Mouse (Mus musculus) kidney, postnatal 0 days (tissue): ENCODE data around the gene Bag6. TPM values are rescaled to one million over a fixed set of nuclear protein-coding genes. Genes with fewer than 3 reads are reported as not detected.

Source experiments
- ATAC-seq: fragments of 200-750 bp; cut with Nextera tagmentation; replicated peaks from 2 replicates; pipeline ENCODE4 v1.8.0; 2017; ENCODE audit warnings: low read depth, moderate number of reproducible peaks, moderate TSS enrichment, moderate library complexity; ENCODE audit not compliant: low FRiP score
- DNase-seq: peaks from one replicate; pipeline ENCODE4 v3.0.0-alpha.2; 2016; ENCODE audit warnings: low spot score
- H3K27ac ChIP-seq: fragments of 300-500 bp; sonication (generic); 2 replicates; pipeline ENCODE4 v1.5.1; 2014; ENCODE audit warnings: mild to moderate bottlenecking
- H3K27me3 ChIP-seq: fragments of 300-500 bp; sonication (generic); 2 replicates; pipeline ENCODE4 v1.6.1; 2014; ENCODE audit warnings: low read length, mixed read lengths; ENCODE audit not compliant: insufficient read depth
- H3K36me3 ChIP-seq: fragments of 300-500 bp; sonication (generic); 2 replicates; pipeline ENCODE4 v1.6.1; 2014; ENCODE audit warnings: low read length, mixed read lengths; ENCODE audit not compliant: insufficient read depth
- H3K4me1 ChIP-seq: fragments of 300-500 bp; sonication (generic); replicated peaks from 2 replicates; pipeline ENCODE4 v1.6.1; 2014; ENCODE audit warnings: antibody characterized with exemption, low read length, mixed read lengths; ENCODE audit not compliant: insufficient read depth
- H3K4me2 ChIP-seq: fragments of 300-500 bp; sonication (generic); 2 replicates; pipeline ENCODE4 v1.6.1; 2014; ENCODE audit warnings: mild to moderate bottlenecking, low read length, moderate library complexity, mixed read lengths
- H3K4me3 ChIP-seq: fragments of 300-500 bp; sonication (generic); replicated peaks from 2 replicates; pipeline ENCODE4 v1.5.1; 2014; ENCODE audit warnings: low read depth, low read length
- H3K9ac ChIP-seq: fragments of 300-500 bp; sonication (generic); 2 replicates; pipeline ENCODE4 v1.6.1; 2014; ENCODE audit warnings: low read depth, low read length
- H3K9me3 ChIP-seq: fragments of 300-500 bp; sonication (generic); replicated peaks from 2 replicates; pipeline ENCODE4 v1.6.1; 2016; ENCODE audit warnings: low read length, inconsistent platforms, mixed read lengths
- CTCF ChIP-seq: IDR thresholded peaks from 2 replicates; pipeline ENCODE4 v1.5.1; 2016; ENCODE audit warnings: antibody characterized with exemption, low read depth, mild to moderate bottlenecking, moderate library complexity
- WGBS: fragments of 180-500 bp; shearing (Covaris S2); extraction: QIAGEN DNeasy Blood & Tissue Kit; methylation state at CpG from one replicate; pipeline ENCODE4 v1.1.7; 2014; 5-methylcytosine and 5-hydroxymethylcytosine counted together
- polyA plus RNA-seq: library from polyadenylated mRNA; unstranded; fragments of >200 nt; fragmentation: Nextera tagmentation; extraction: Ambion mirVana; gene quantifications from 2 replicates; pipeline ENCODE4 v1.2.1, GENCODE M21; 2015

Gene Bag6
- polyA plus RNA-seq, 1 experiment from 2014 or later: 50.2 TPM

- H3K27ac ChIP-seq: no peak overlapping the region
- peaks cover 7% of the 10 kb centered on the region; the same call in 1 of the 2 replicates for H3K4me1 ChIP-seq
- no peak for TF ChIP-seq CTCF
- 80% methylated on average over 14 of the region's 14 CpGs for WGBS
- peak; percentile 41 for DNase-seq
- H3K4me3 ChIP-seq: no peak overlapping the region
- ATAC-seq: no peak
- H3K36me3 ChIP-seq: peaks cover 29% of the 10 kb centered on the region; the same call in 1 of the 2 replicates
- no peak overlapping the region for H3K9ac ChIP-seq
- no peak overlapping the region for H3K4me2 ChIP-seq
- H3K9me3 ChIP-seq: no peaks in the 10 kb centered on the region
- no peaks in the 10 kb centered on the region for H3K27me3 ChIP-seq
These were observed 42.4 kb upstream of the Bag6 start for GRCm38 (mm10) chr17:35092403-35093198.

DNA sequence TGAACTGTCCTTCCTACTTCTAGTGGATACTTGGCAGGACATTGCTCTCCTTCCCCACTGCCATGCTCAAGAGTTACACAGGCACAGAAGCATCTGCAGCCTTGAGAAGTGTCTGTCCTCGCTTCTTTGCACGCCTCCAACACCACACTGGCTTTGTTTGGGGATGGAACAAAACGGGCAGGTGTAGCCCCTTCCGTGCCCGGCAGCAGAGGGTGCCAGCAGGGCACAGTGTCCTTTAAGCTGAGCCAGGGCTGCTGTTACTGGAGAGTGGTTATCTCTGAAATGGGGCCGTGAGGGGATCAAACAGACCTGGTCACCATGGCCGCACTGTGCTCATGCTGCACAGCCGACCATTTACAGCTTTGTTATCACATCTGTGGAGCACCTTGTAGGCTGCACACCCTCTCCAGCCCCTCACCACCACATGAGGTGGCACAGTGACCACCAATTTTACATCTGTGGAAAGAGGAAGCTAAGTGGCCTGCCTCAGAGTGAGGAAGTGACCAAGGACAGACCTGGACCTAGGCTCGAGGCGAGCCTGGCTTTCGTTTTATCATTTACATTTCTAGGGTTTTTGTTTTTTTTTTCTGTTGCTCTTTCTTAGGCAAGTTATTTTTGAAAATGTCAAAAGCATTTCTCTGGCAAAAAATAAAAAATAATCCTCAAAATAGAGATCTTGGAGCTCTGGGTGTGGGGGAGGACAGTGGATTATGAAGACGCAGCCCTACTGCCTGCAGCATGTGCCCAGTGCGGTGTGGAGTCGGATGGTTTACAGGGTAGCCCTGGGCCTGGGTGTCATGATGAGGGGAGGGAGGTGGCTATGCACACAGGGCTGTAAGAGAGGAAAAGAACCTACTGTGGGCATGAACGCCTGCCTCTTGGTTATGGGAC, 40.3 kb upstream of the Bag6 start:
- H3K9me3 ChIP-seq: no peaks in the 10 kb centered on the region
- peaks cover 7% of the 10 kb centered on the region; the same call in 1 of the 2 replicates for H3K4me1 ChIP-seq
- H3K9ac ChIP-seq: no peak overlapping the region
- no peak for TF ChIP-seq CTCF
- no peak overlapping the region for H3K4me2 ChIP-seq
- no peak for ATAC-seq
- DNase-seq: no peak
- 88% methylated on average over 15 of the region's 15 CpGs for WGBS
- H3K4me3 ChIP-seq: no peak overlapping the region
- no peak overlapping the region for H3K27ac ChIP-seq
- no peaks in the 10 kb centered on the region for H3K27me3 ChIP-seq
- peaks cover 48% of the 10 kb centered on the region for H3K36me3 ChIP-seq

- Histone ChIP-seq H3K9me3 (no peaks in the 10 kb centered on the region), H3K4me2 (no peak overlapping the region), H3K36me3 (peaks cover 64% of the 10 kb centered on the region), H3K4me1 (peaks cover 9% of the 10 kb centered on the region; the same call in 1 of the 2 replicates), H3K9ac (no peak overlapping the region), H3K27me3 (no peaks in the 10 kb centered on the region), H3K27ac (no peak overlapping the region), H3K4me3 (no peak overlapping the region)
- no peak for TF ChIP-seq CTCF
- DNase-seq (no peak), ATAC-seq (no peak)
- WGBS: 87% methylated on average over 12 of the region's 12 CpGs
These were observed 38.4 kb upstream of the Bag6 start for GRCm38 (mm10) chr17:35096597-35096996.

- ATAC-seq (no peak), DNase-seq (no peak)
- 71% methylated on average over 12 of the region's 12 CpGs for WGBS
These were observed 37.8 kb upstream of the Bag6 start for GRCm38 (mm10) chr17:35097164-35097655.

DNA sequence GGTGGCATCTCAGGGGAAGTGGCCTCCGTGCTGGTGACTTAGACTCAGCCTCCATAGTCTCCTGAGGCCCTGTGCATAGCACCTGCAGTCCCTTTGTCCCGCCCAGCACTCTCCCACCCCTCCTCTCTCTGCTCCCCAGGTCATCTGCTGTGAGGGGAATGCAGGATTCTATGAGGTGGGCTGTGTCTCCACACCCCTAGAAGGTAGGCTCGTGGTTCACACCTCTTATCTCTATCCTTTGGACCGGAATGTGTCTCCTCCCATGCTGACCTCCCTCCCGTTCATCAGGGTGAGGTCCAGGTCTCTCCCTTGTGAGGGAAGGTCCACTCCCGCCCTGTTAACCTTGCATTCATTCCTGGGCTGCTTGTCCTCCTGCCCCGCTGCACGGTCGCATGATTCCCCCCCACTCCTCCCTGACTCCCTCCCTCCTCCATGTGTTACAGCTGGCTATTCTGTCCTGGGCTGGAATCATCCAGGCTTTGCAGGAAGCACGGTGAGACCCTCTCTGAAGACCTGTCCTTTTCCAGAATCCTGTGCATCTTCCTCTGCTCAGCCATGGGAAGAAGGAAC, 34.7 kb upstream of the Bag6 start:
- DNase-seq (peak; percentile 36), ATAC-seq (peak; percentile 47)
- 42% methylated on average over 10 of the region's 10 CpGs for WGBS
- H3K9me3 ChIP-seq: no peaks in the 10 kb centered on the region
- H3K4me1 ChIP-seq: peaks cover 9% of the 10 kb centered on the region; the same call in 1 of the 2 replicates
- no peak for TF ChIP-seq CTCF
- H3K27ac ChIP-seq: peak overlapping the region; percentile 13; the same call in 1 of the 2 replicates
- no peak overlapping the region for H3K4me3 ChIP-seq
- no peak overlapping the region for H3K9ac ChIP-seq
- H3K4me2 ChIP-seq: no peak overlapping the region
- no peaks in the 10 kb centered on the region for H3K27me3 ChIP-seq
- peaks cover 61% of the 10 kb centered on the region for H3K36me3 ChIP-seq

More at GRCm38 (mm10) chr17:35097164-35097655, 37.8 kb upstream of the Bag6 start:
- Histone ChIP-seq H3K4me2 (no peak overlapping the region), H3K9ac (no peak overlapping the region), H3K4me1 (peaks cover 9% of the 10 kb centered on the region; the same call in 1 of the 2 replicates), H3K9me3 (no peaks in the 10 kb centered on the region), H3K4me3 (no peak overlapping the region), H3K27ac (no peak overlapping the region), H3K36me3 (peaks cover 70% of the 10 kb centered on the region), H3K27me3 (no peaks in the 10 kb centered on the region)
- no peak for TF ChIP-seq CTCF

GRCm38 (mm10) chr17:35101161-35101560, 33.8 kb upstream of the Bag6 start:
- H3K9me3 ChIP-seq: no peaks in the 10 kb centered on the region
- no peak overlapping the region for H3K4me3 ChIP-seq
- 64% methylated on average over 11 of the region's 11 CpGs for WGBS
- ATAC-seq: no peak
- no peak overlapping the region for H3K4me2 ChIP-seq
- no peak overlapping the region for H3K9ac ChIP-seq
- no peak for DNase-seq
- TF ChIP-seq CTCF: no peak
- H3K36me3 ChIP-seq: peaks cover 59% of the 10 kb centered on the region
- H3K27me3 ChIP-seq: no peaks in the 10 kb centered on the region
- H3K4me1 ChIP-seq: peaks cover 11% of the 10 kb centered on the region; the same call in 1 of the 2 replicates
- H3K27ac ChIP-seq: no peak overlapping the region
